In the genomic region with DNA sequence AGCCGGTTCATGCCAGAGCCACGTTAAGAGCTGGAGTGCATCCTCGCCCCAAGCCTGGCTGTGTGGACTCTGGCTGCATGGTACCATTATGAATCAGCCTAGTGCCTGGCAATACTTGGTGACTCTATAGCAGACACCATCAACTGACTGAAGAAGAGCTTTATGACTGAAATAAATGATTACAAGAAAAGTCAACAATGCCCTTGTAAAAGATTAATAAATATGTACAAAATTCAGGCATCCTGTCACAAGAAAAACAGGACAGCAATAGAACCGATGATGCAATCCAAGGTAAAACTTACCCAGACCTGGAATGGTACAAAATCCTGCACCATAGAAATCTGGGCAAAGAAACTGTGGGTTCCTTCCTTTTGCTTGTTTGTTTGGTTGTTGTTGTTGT, we compare ENCODE assay signal across 19 mouse cellular contexts. TPM values are rescaled to one million over a fixed set of nuclear protein-coding genes. Genes with fewer than 3 reads are reported as not detected.
DNase-seq lines count a peak whose midpoint lies in the region; ATAC-seq and TF ChIP-seq lines count a peak whose summit lies in the region.
"Had no signal": no experiment of that assay in that cellular context is flagged by ENCODE, and none has a peak within 500 bp of the region (broad histone marks: within the 10 kb centered on the region; RNA-seq: fewer than 3 reads in every experiment).

No protein-coding gene starts in this region.

- no peak for TF ChIP-seq POLR2A in liver, adult 2 months (IDR thresholded peaks at IDR 0.05; ENCODE audit: extremely low read depth, insufficient read depth, low read length)
- TF ChIP-seq POLR2A in myocyte (IDR thresholded peaks at IDR 0.05; ENCODE audit: insufficient read length, low read depth) = no peak

- H3K4me1 ChIP-seq in liver, adult 2 months (ENCODE audit: control insufficient read depth, insufficient read depth, low read length) = peaks cover 16% of the 10 kb centered on the region
- H3K4me1 ChIP-seq in liver, embryonic 12.5 days = no peaks in the 10 kb centered on the region
- H3K4me1 ChIP-seq in hindbrain, embryonic 14.5 days (replicated peaks; ENCODE audit: control insufficient read depth, insufficient read depth, low read length) = 0 out of 2 replicates have a peak, but pooled peaks cover 3% of the 10 kb centered on the region

- no peak overlapping the region for H3K4me3 ChIP-seq in liver, adult 2 months (ENCODE audit: insufficient read depth, low read depth, low read length)
- no peak overlapping the region for H3K4me3 ChIP-seq in liver, embryonic 12.5 days
- no peak overlapping the region for H3K4me3 ChIP-seq in myocyte
- no peak overlapping the region for H3K4me3 ChIP-seq in hindbrain, embryonic 14.5 days (replicated peaks; ENCODE audit: low read length)

- no peaks in the 10 kb centered on the region for H3K36me3 ChIP-seq in liver, adult 2 months (ENCODE audit: control insufficient read depth, insufficient read depth, low read length)
- H3K36me3 ChIP-seq in liver, embryonic 12.5 days = no peaks in the 10 kb centered on the region
- H3K36me3 ChIP-seq in myocyte (ENCODE audit: control insufficient read depth, insufficient read depth) = no peaks in the 10 kb centered on the region
- no peaks in the 10 kb centered on the region for H3K36me3 ChIP-seq in hindbrain, embryonic 14.5 days (replicated peaks; ENCODE audit: control insufficient read depth, insufficient read depth)
- H3K36me3 ChIP-seq: G1E had no signal

- no peak for ATAC-seq in liver, embryonic 12.5 days
- ATAC-seq in hindbrain, embryonic 14.5 days (ENCODE audit: low FRiP score) = no peak
- ATAC-seq: activated CD4-positive, CD25-positive, alpha-beta regulatory T cell, adult 4 months; CD4-positive, CD25-positive, alpha-beta regulatory T cell, adult 4 months; Patski had no signal

- H3K4me2 ChIP-seq in liver, embryonic 12.5 days = no peak overlapping the region
- no peak overlapping the region for H3K4me2 ChIP-seq in myocyte (ENCODE audit: low read depth)
- no peak overlapping the region for H3K4me2 ChIP-seq in hindbrain, embryonic 14.5 days (replicated peaks)

- peak; percentile 95 for DNase-seq in liver, adult 2 months (ENCODE audit: extremely low read depth, low read depth, low spot score)
- no peak for DNase-seq in hindbrain, embryonic 14.5 days (ENCODE audit: low spot score)
- DNase-seq: adrenal gland, adult 2 months; adrenal gland, adult 8-10 months; adrenal gland, postnatal 10 days; adrenal gland, postnatal 14 days; adrenal gland, postnatal 25 days; adrenal gland, postnatal 36 days; B cell, adult 2 months; cerebellum, adult 11 months; cerebellum, adult 11-12 months; cerebellum, adult 18-20 months had no signal

- no peak overlapping the region for H3ac ChIP-seq in myocyte (ENCODE audit: control insufficient read depth, insufficient read length)

- H3K27ac ChIP-seq in liver, adult 2 months (replicated peaks; ENCODE audit: insufficient read depth, low read depth, low read length) = peak overlapping the region; percentile 55
- no peak overlapping the region for H3K27ac ChIP-seq in liver, embryonic 12.5 days
- H3K27ac ChIP-seq in hindbrain, embryonic 14.5 days = no peak overlapping the region

- 19% methylated on average over 4 of the region's 4 CpGs for WGBS in liver, adult 2 months
- WGBS in liver, embryonic 12.5 days (ENCODE audit: insufficient replicate concordance) = 78% methylated on average over 4 of the region's 4 CpGs
- 92% methylated on average over 4 of the region's 4 CpGs for WGBS in hindbrain, embryonic 14.5 days

- TF ChIP-seq CTCF in liver, adult 2 months (IDR thresholded peaks at IDR 0.05; ENCODE audit: low read depth, low read length) = no peak

- no peaks in the 10 kb centered on the region for H3K27me3 ChIP-seq in liver, adult 2 months (ENCODE audit: control insufficient read depth, insufficient read depth, low read length)
- no peaks in the 10 kb centered on the region; the same call in 1 of the 2 replicates for H3K27me3 ChIP-seq in liver, embryonic 12.5 days (replicated peaks)
- H3K27me3 ChIP-seq in myocyte (ENCODE audit: control insufficient read depth, insufficient read depth, insufficient read length) = no peaks in the 10 kb centered on the region
- no peaks in the 10 kb centered on the region for H3K27me3 ChIP-seq in hindbrain, embryonic 14.5 days (ENCODE audit: control insufficient read depth, insufficient read depth, low read length)
- H3K27me3 ChIP-seq: CH12.LX, Patski had no signal

- H3K79me2 ChIP-seq in liver, adult 2 months (ENCODE audit: control insufficient read depth, insufficient read depth, low read length) = no peaks in the 10 kb centered on the region
- H3K79me2 ChIP-seq in myocyte (ENCODE audit: control insufficient read depth, insufficient read depth) = no peaks in the 10 kb centered on the region

- H3K9me3 ChIP-seq in liver, embryonic 12.5 days (replicated peaks) = no peaks in the 10 kb centered on the region
- no peaks in the 10 kb centered on the region for H3K9me3 ChIP-seq in hindbrain, embryonic 14.5 days (ENCODE audit: control insufficient read depth, low read length)
- H3K9me3 ChIP-seq: G1E had no signal

- H3K9ac ChIP-seq in liver, adult 2 months (ENCODE audit: low read depth, low read length) = no peak overlapping the region
- no peak overlapping the region for H3K9ac ChIP-seq in liver, embryonic 12.5 days
- no peak overlapping the region for H3K9ac ChIP-seq in hindbrain, embryonic 14.5 days

TF ChIP-seq in myocyte, 11 proteins besides CTCF, POLR2A, EP300 and RAD21:
- TF ChIP-seq CEBPB (IDR thresholded peaks at IDR 0.05; ENCODE audit: insufficient read depth, poor library complexity, severe bottlenecking) (peak; percentile 76), E2F4 (IDR thresholded peaks at IDR 0.05; ENCODE audit: insufficient read depth) (no peak), REST (IDR thresholded peaks at IDR 0.05; ENCODE audit: insufficient read depth, insufficient read length) (no peak)
TF ChIP-seq in myocyte: peak in this region for 1.

RNA-seq across cellular contexts. Expression of a gene that starts 11.0 kb away (rescaled TPM):
- 35.5 and 38.4 TPM in 2 replicates for total RNA-seq in liver, adult 2 months (2014; rRNA removed)
- 11.9 and 12.2 TPM in 2 replicates for polyA plus RNA-seq in liver, adult 2 months (2012; rRNA removed)
- polyA plus RNA-seq in liver, embryonic 12.5 days (2016; fragmentation: Nextera tagmentation; extraction: Ambion mirVana) = 17.2 and 22.0 TPM in 2 replicates
- 6.8 TPM for polyA plus RNA-seq in myocyte (2012; fragmentation: generic; extraction: Trizol)
- 86.7 and 94.5 TPM in 2 replicates for polyA plus RNA-seq in hindbrain, embryonic 14.5 days (2014; fragmentation: Nextera tagmentation; extraction: Ambion mirVana)
